Mouse (Mus musculus): ENCODE results near the gene Bcl2. TPM values are rescaled to one million over a fixed set of nuclear protein-coding genes. Genes with fewer than 3 reads are reported as not detected.

Bcl2 gene
- polyA plus RNA-seq, 1 experiment from 2014 or later = 11.7 TPM

DNA sequence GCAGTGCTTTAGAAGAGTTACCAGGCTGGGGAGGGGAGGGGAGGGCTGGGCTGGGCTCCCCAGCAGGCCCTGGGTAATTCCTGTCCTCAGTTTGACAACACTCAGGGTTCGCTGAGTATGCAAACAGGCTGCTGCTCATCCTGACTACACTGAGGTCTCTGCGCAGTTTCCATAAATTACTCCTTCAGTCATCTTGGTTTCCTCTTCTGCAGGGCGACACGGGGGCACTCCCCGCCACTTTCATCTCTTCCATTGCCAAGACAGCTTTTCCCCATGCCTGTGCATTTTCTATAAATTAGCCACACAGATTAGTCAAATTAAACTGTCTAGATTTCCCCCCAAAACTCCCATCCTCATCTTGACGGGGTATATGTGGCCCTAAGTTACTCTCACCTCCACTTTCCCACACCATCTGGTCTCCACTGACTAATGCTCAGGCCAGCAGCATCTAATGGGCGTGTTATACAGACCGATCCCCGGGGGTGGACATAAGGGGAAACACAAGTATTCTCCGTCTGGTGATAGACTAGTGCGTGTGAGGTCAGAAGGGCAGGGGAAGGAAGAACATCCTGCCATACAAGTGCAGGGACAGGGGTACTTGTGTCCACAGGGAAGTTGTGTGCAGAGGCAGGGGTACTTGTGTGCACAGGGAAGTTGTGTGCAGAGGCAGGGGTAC is 152.9 kb downstream of the Bcl2 start:
- H3K27me3 ChIP-seq (ENCODE audit: low read depth, poor library complexity, severe bottlenecking) = no peaks in the 10 kb centered on the region
- no peak for DNase-seq (ENCODE audit: low spot score)
- 66% methylated on average over 11 of the region's 11 CpGs for WGBS
- H3K9me3 ChIP-seq (replicated peaks) = no peaks in the 10 kb centered on the region
- no peak overlapping the region for H3K4me3 ChIP-seq
- no peaks in the 10 kb centered on the region; the same call in 1 of the 2 replicates for H3K4me1 ChIP-seq
- H3K36me3 ChIP-seq = no peaks in the 10 kb centered on the region
- no peak overlapping the region for H3K27ac ChIP-seq

DNA sequence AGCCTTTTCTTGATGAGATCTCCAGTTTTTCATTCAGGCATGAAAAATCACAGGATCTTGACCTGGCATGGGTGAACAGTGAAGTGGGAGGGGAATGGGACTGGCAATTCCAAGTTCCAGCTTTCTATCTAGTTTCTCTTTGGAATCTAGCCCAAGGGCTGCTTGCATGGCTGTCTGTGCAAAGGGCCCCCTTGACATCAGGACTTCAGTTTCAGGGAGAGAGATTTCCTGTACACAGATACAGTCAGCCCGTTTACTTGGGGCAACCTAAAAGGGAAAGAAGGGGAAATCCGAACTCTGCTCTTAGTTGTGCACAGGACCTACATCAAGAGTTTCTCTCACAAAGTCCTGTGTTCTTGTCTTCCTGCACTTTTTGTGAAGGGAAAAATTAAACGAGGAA is 154.0 kb downstream of the Bcl2 start:
- Histone ChIP-seq H3K36me3 (no peaks in the 10 kb centered on the region), H3K4me1 (no peaks in the 10 kb centered on the region; the same call in 1 of the 2 replicates), H3K9me3 (replicated peaks) (no peaks in the 10 kb centered on the region), H3K4me3 (no peak overlapping the region), H3K27me3 (ENCODE audit: low read depth, poor library complexity, severe bottlenecking) (no peaks in the 10 kb centered on the region), H3K27ac (no peak overlapping the region)
- DNase-seq (ENCODE audit: low spot score) = no peak
- 79% methylated on average over 3 of the region's 3 CpGs for WGBS

DNA sequence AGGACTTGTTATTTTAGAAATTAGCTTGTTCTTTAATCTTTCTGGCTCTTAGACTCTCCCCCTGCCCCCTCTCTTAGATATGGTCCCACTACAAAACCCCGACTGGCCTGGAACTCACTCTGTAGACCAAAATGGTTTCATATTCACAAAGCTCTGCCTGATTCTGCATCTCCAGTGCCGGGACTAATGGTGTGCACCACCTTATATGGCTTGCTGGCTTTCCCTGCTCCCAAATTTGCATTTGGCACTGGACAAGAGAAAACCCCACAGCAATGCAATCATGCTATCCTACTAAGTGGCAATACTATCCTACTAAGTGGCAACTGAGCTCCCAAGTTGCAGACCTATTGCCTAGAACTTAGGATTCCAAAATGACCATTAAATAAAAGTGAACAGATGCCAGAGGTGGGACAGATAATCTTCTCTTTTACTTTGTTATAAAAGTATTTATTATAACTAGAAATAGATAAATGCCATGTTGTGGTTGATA is 154.9 kb downstream of the Bcl2 start:
- Histone ChIP-seq H3K4me1 (no peaks in the 10 kb centered on the region; the same call in 1 of the 2 replicates), H3K9me3 (replicated peaks) (no peaks in the 10 kb centered on the region), H3K27ac (no peak overlapping the region), H3K4me3 (no peak overlapping the region), H3K27me3 (ENCODE audit: low read depth, poor library complexity, severe bottlenecking) (no peaks in the 10 kb centered on the region), H3K36me3 (no peaks in the 10 kb centered on the region)
- WGBS = 87% methylated on average over 2 of the region's 2 CpGs
- no peak for DNase-seq (ENCODE audit: low spot score)

DNA sequence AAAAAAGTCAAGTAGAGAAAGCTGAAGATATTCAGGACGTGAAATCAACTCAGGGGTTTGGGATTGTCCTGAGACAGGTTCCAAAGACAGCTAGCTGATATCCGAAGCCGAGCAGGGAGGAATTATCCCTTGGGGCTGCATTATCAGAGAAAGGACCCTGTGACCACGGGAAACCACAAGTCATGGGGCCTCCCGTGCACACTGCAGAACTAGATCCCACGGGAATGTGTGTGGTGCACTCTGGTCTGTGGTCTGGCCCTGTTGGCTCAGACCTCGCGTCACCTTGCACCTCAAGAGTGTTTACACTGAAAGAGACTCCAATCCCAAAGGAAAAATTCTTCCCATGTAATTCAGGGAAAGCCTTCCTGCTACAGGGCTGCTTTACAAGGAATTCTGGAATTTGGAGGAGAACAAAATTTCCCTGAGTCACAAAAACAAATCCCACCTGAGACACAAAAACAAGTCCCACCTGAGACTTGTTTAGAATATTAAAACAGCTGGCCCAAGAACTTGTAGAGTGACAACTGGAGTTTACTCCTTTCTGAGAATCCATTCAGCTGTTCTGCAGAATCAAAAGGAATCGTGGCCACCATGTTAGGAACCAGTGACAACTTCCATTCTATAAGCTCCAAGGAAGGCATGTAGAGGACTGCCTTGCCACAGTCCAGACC is 158.4 kb downstream of the Bcl2 start:
- H3K27ac ChIP-seq = no peak overlapping the region
- H3K9me3 ChIP-seq (replicated peaks) = no peaks in the 10 kb centered on the region
- no peak for DNase-seq (ENCODE audit: low spot score)
- 82% methylated on average over 9 of the region's 9 CpGs for WGBS
- H3K27me3 ChIP-seq (ENCODE audit: low read depth, poor library complexity, severe bottlenecking) = no peaks in the 10 kb centered on the region
- peaks cover 8% of the 10 kb centered on the region; the same call in 1 of the 2 replicates for H3K4me1 ChIP-seq
- no peak overlapping the region for H3K4me3 ChIP-seq
- no peaks in the 10 kb centered on the region for H3K36me3 ChIP-seq

DNA sequence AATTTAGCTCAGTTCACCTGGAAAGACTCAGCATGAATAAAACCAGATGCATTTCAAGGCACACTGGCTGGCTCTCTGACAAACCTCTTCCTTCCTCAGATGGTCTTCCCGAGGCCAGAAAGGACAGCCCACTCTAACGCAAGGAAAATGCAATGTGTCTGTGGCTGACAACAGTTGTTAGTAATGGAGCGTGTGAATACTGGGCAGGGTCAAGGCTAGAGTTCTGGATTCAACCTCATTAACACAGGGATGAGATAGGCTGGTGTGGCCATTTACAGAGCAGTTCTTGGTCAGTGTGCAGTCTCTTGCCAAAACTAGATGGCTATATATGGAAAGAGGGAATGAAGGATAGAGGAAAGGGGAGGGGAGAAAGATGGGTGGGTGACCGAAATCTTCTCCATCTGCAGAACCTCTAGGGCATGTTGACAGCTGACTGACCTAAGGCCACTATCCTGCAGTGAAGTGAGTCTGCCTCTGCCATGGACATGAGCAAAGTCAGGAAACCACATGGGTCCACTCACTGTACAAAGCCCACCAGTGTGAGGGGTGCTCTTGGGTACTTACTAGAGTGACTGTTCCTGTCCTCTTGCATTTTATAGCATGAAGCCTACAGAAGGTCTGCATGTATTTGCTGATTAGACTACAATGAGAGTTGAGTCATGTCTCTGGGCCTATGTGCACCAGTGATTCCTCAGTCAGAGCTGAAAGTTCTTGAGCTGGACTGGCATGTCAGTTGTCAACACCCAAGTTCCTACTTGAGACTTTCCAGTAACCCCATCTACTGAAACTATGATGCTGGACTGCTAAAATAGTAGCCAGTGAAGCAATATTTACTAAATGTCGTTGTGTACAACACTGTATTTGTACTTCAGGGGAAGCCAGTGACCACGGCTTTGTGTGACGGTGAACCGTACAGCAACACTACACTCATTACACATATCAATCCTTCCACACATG is 159.9 kb downstream of the Bcl2 start:
- Histone ChIP-seq H3K36me3 (no peaks in the 10 kb centered on the region), H3K4me1 (peaks cover 11% of the 10 kb centered on the region), H3K27ac (no peak overlapping the region), H3K9me3 (replicated peaks) (no peaks in the 10 kb centered on the region), H3K27me3 (ENCODE audit: low read depth, poor library complexity, severe bottlenecking) (no peaks in the 10 kb centered on the region), H3K4me3 (no peak overlapping the region)
- no peak for DNase-seq (ENCODE audit: low spot score)
- WGBS = 86% methylated on average over 8 of the region's 8 CpGs

DNA sequence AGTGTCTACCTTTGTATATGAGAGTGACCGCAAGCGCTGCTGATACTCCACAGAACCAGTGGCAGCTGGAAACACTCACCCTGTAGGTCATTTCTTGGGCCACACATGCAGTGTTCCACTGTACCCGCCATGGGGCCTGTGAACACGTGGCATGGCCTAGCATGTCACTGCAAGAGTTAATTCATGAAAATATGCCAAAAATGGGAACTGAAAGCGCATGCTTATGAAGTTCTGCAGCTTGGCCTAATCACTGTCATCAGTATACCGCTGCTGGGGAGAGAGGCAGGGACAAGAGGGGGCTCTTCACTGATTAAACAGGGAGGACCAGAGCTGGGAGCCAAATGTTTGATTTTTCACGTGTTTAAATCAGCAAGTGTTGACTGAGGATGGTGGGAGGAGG is 161.2 kb downstream of the Bcl2 start:
- H3K27ac ChIP-seq = no peak overlapping the region
- peaks cover 12% of the 10 kb centered on the region for H3K4me1 ChIP-seq

DNA sequence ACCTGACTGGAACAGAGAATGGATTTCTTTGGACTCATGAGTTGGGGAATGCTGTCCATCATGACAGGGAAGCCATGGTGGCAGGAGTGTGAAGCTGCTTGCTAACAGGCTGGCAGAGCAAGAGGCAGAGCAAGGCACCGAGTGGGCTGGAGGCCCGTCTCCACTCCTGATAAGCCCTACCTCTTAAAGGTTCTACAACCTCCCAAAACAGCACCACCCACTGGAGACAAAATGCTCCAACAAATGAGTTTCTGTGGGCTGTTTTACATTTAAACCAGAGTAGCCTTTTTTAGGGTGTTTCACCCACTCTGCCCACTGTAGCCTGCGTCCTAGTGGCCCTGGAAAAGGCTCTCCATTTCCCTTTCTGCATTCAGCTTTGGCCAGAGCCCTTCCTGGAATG is 163.5 kb downstream of the Bcl2 start:
- H3K4me1 ChIP-seq = peaks cover 12% of the 10 kb centered on the region

More for the DNA sequence above, 161.2 kb downstream of the Bcl2 start:
- Histone ChIP-seq H3K4me3 (no peak overlapping the region), H3K36me3 (no peaks in the 10 kb centered on the region), H3K27me3 (ENCODE audit: low read depth, poor library complexity, severe bottlenecking) (no peaks in the 10 kb centered on the region), H3K9me3 (replicated peaks) (no peaks in the 10 kb centered on the region)
- DNase-seq (ENCODE audit: low spot score) = no peak
- WGBS = 83% methylated on average over 7 of the region's 7 CpGs

DNA sequence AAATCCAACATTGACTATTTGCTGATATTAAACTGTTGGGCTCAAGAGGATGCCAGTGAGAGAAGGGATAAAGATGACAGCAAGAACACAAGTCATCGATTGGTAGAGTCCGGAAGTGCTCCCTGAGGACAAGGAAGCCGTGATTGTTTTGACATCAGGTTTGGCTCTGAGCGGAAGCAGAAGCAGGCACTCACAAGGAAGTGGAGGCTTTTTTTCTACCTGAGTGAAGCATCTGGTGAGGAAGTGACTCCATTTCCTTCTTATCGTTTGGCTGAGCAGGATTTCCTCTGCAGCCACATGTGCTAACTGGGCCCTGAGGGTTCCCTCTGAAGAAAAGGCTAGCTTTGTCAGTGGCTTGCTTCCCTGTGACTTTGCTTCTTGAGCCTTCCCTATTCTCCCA is 165.0 kb downstream of the Bcl2 start:
- Histone ChIP-seq H3K9me3 (replicated peaks) (no peaks in the 10 kb centered on the region), H3K4me3 (no peak overlapping the region), H3K27ac (no peak overlapping the region), H3K36me3 (no peaks in the 10 kb centered on the region), H3K4me1 (peaks cover 12% of the 10 kb centered on the region), H3K27me3 (ENCODE audit: low read depth, poor library complexity, severe bottlenecking) (no peaks in the 10 kb centered on the region)
- 83% methylated on average over 5 of the region's 5 CpGs for WGBS
- no peak for DNase-seq (ENCODE audit: low spot score)

More for the DNA sequence above, 163.5 kb downstream of the Bcl2 start:
- H3K36me3 ChIP-seq = no peaks in the 10 kb centered on the region
- H3K4me3 ChIP-seq = no peak overlapping the region
- no peaks in the 10 kb centered on the region for H3K9me3 ChIP-seq (replicated peaks)
- H3K27me3 ChIP-seq (ENCODE audit: low read depth, poor library complexity, severe bottlenecking) = no peaks in the 10 kb centered on the region
- WGBS = 97% methylated on average over 3 of the region's 3 CpGs
- no peak overlapping the region for H3K27ac ChIP-seq
- no peak for DNase-seq (ENCODE audit: low spot score)

DNA sequence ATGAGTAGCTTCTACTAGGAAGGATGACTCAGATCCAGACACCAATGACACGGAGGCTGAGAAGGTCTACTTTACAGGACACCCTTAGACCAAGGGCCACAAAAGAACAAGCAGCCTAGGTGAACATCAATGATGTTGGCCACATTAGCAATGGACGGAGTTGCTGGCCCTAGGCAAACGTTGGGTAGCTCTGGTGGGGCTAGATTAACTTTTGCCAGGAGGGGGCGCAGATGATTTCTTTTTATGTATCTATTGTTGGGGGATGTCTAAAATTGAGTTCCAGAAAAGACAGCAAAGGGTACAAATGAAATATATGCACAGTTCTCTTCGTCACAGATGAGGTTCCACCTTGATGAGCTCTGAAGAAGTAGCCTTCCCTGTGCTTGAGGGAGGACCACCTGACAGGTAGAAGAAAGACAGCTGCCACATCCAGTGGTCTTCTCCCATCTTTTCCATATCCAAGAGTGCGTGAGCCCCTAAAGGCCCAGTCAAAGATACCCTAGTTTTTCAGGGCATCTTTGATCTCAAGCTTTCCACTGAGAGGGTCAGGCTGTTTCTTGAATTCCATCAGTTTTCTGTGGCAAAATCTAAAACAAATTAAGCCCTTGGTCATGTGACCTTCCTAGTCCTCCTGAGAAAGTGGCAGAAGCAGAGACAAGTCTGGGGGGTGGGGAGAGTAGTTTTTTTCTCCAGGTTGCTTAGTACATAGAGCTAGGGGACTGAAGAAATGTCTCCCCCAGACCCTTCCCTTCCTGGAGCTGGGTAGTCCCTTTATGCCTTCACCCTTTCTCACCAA is 169.1 kb downstream of the Bcl2 start:
- Histone ChIP-seq H3K9me3 (replicated peaks) (no peaks in the 10 kb centered on the region), H3K27ac (no peak overlapping the region), H3K4me3 (no peak overlapping the region), H3K36me3 (no peaks in the 10 kb centered on the region), H3K27me3 (ENCODE audit: low read depth, poor library complexity, severe bottlenecking) (no peaks in the 10 kb centered on the region), H3K4me1 (peaks cover 4% of the 10 kb centered on the region)
- 69% methylated on average over 6 of the region's 6 CpGs for WGBS
- DNase-seq (ENCODE audit: low spot score) = no peak

DNA sequence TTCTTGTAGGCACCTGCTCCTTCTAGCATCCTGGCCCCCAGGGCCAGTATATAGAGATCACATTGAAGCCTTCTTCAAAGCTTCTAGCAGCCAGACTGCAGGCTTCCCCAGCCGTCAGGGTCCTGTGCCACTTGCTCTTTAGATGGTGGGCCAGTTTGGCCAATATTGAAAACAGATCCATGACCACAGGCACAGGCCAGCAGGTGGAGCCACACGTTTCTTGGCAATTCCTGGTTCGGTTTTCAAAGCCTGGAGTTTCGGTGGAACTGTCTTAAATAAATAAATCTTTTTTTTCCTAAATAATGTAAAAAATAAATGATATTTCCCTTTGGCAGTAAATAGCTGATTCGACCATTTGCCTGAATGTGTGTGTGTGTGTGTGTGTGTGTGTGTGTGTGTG is 171.3 kb downstream of the Bcl2 start:
- H3K4me1 ChIP-seq = no peaks in the 10 kb centered on the region
- DNase-seq (ENCODE audit: low spot score) = peak; percentile 56
- WGBS = 43% methylated on average over 5 of the region's 5 CpGs
- H3K4me3 ChIP-seq = no peak overlapping the region
- no peak overlapping the region for H3K27ac ChIP-seq
- H3K27me3 ChIP-seq (ENCODE audit: low read depth, poor library complexity, severe bottlenecking) = no peaks in the 10 kb centered on the region
- no peaks in the 10 kb centered on the region for H3K36me3 ChIP-seq
- H3K9me3 ChIP-seq (replicated peaks) = no peaks in the 10 kb centered on the region

DNA sequence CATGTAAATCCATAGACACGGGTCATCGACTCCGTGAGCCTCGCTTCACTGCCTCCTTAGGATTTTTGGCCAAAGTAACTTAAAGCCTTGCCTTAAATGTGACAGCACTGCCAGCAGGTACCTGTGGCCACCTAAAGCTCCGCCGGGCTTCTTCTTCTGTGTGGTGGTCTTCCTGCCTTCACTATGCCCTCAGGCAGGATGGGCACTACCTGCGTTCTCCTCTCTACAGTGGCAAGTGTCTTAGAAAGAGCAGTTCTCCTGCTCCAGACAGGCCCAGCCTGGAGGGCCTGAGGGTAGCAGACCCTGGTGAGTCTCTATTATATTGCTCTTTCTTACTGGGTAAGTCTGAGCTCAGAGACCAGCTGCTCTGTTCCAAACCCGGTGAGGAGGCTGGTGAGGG is 172.2 kb downstream of the Bcl2 start:
- H3K27ac ChIP-seq = no peak overlapping the region
- WGBS = 88% methylated on average over 8 of the region's 8 CpGs

DNA sequence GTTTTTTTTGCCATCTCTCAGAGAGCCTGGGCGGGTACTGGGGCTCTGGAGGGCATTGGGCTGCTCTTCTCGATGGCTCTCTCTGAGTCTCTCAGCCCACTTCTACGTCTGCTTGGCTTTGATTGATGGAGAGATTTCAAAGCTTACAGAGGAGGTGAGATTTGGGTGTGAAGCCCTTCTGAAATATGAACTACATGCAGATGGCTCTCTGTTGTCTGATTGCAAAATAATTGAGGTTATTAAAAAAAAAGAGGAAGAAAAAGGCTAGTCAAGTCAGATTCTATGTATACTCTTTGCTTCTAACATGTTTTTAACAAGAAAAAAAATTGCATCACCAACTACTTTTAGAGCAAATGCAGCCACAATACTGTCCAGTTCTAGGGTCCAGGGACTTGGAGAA is 173.9 kb downstream of the Bcl2 start:
- no peaks in the 10 kb centered on the region for H3K9me3 ChIP-seq (replicated peaks)
- H3K27ac ChIP-seq = no peak overlapping the region
- 59% methylated on average over 3 of the region's 3 CpGs for WGBS
- no peaks in the 10 kb centered on the region for H3K4me1 ChIP-seq
- no peaks in the 10 kb centered on the region for H3K36me3 ChIP-seq
- DNase-seq (ENCODE audit: low spot score) = no peak
- H3K27me3 ChIP-seq (ENCODE audit: low read depth, poor library complexity, severe bottlenecking) = no peaks in the 10 kb centered on the region
- no peak overlapping the region for H3K4me3 ChIP-seq

More for the DNA sequence above, 172.2 kb downstream of the Bcl2 start:
- Histone ChIP-seq H3K4me1 (no peaks in the 10 kb centered on the region), H3K36me3 (no peaks in the 10 kb centered on the region), H3K4me3 (no peak overlapping the region), H3K27me3 (ENCODE audit: low read depth, poor library complexity, severe bottlenecking) (no peaks in the 10 kb centered on the region), H3K9me3 (replicated peaks) (no peaks in the 10 kb centered on the region)
- DNase-seq (ENCODE audit: low spot score) = no peak

All from limb, embryonic 10.5 days (tissue).